Mouse (Mus musculus) layer of hippocampus, adult 9-10 months (tissue): Measurements from ENCODE around the gene Nav2.

Source experiments
- DNase-seq: peaks from one replicate; pipeline ENCODE4 v3.0.0; 2022; ENCODE audit warnings: low spot score

Nav2 gene

GRCm38 (mm10) chr7:49631885-49632284 is 723.4 kb downstream of the Nav2 start:
- no peak for DNase-seq

GRCm38 (mm10) chr7:49632391-49632790 is 723.9 kb downstream of the Nav2 start:
- no peak for DNase-seq

GRCm38 (mm10) chr7:49633375-49633956 is 725.0 kb downstream of the Nav2 start:
- DNase-seq: no peak

GRCm38 (mm10) chr7:49634291-49635073 is 726.0 kb downstream of the Nav2 start:
- DNase-seq: no peak

- DNase-seq: no peak
Measured at GRCm38 (mm10) chr7:49635074-49635621, 726.6 kb downstream of the Nav2 start.

GRCm38 (mm10) chr7:49635971-49636370 is 727.5 kb downstream of the Nav2 start:
- no peak for DNase-seq

GRCm38 (mm10) chr7:49636491-49637115 is 728.1 kb downstream of the Nav2 start, which contains the start of gene Dbx1:
Dbx1 (minus strand) TSS chr7:49636849.
- no peak for DNase-seq

- no peak for DNase-seq
Measured at GRCm38 (mm10) chr7:49637281-49637680, 728.8 kb downstream of the Nav2 start.

- DNase-seq: no peak
Measured at GRCm38 (mm10) chr7:49637851-49638663, 729.5 kb downstream of the Nav2 start.

GRCm38 (mm10) chr7:49638941-49639776 is 730.6 kb downstream of the Nav2 start:
- DNase-seq: no peak

GRCm38 (mm10) chr7:49639864-49640708 is 731.6 kb downstream of the Nav2 start:
- DNase-seq: no peak

- DNase-seq: no peak
Measured at GRCm38 (mm10) chr7:49640709-49641305, 732.3 kb downstream of the Nav2 start.
